Mouse (Mus musculus) bone marrow macrophage, adult 2 months (primary cell): Measurements from ENCODE around the gene Erp27.

Experiments used
- CTCF ChIP-seq: IDR thresholded peaks from 2 replicates; pipeline ENCODE4 v1.5.1; 2012; ENCODE audit warnings: low read depth, mild to moderate bottlenecking, low read length, moderate library complexity
- POLR2A ChIP-seq: IDR thresholded peaks from 2 replicates; pipeline ENCODE4 v1.6.1; 2012; ENCODE audit warnings: mild to moderate bottlenecking, low read depth, low read length, borderline replicate concordance

- TF ChIP-seq CTCF (no peak), POLR2A (no peak)
These were observed 1.6 kb upstream of the Erp27 start, which contains the start of gene Pde6h for GRCm38 (mm10) chr6:136923532-136923931.
